Mouse (Mus musculus): ENCODE results near the gene 1110032A03Rik. TPM values are rescaled to one million over a fixed set of nuclear protein-coding genes. Genes with fewer than 3 reads are reported as not detected.

Gene 1110032A03Rik
- total and polyA plus RNA-seq, 2 experiments: 41.1 to 58.8 TPM

- no peak for TF ChIP-seq POLR2A (IDR thresholded peaks at IDR 0.05; ENCODE audit: extremely low read depth, insufficient read depth, low read length)
- TF ChIP-seq CTCF (IDR thresholded peaks at IDR 0.05; ENCODE audit: low read depth, low read length): no peak
- Histone ChIP-seq H3K27ac (replicated peaks; ENCODE audit: insufficient read depth, low read depth, low read length) (no peak overlapping the region), H3K36me3 (ENCODE audit: control insufficient read depth, insufficient read depth, low read length) (no peaks in the 10 kb centered on the region), H3K27me3 (ENCODE audit: control insufficient read depth, insufficient read depth, low read length) (no peaks in the 10 kb centered on the region), H3K79me2 (ENCODE audit: control insufficient read depth, insufficient read depth, low read length) (no peaks in the 10 kb centered on the region), H3K9ac (ENCODE audit: low read depth, low read length) (no peak overlapping the region), H3K4me3 (ENCODE audit: insufficient read depth, low read depth, low read length) (no peak overlapping the region), H3K4me1 (ENCODE audit: control insufficient read depth, insufficient read depth, low read length) (peaks cover 8% of the 10 kb centered on the region)
- DNase-seq (ENCODE audit: extremely low read depth, low read depth, low spot score): no peak
- WGBS: 77% methylated on average over 8 of the region's 8 CpGs
Observed at GRCm38 (mm10) chr9:50722451-50722911, 52.8 kb downstream of the 1110032A03Rik start.

GRCm38 (mm10) chr9:50721061-50721460, 54.3 kb downstream of the 1110032A03Rik start:
- no peak for DNase-seq (ENCODE audit: extremely low read depth, low read depth, low spot score)
- WGBS: 64% methylated on average over 12 of the region's 12 CpGs
- Histone ChIP-seq H3K4me3 (ENCODE audit: insufficient read depth, low read depth, low read length) (no peak overlapping the region), H3K79me2 (ENCODE audit: control insufficient read depth, insufficient read depth, low read length) (no peaks in the 10 kb centered on the region), H3K27ac (replicated peaks; ENCODE audit: insufficient read depth, low read depth, low read length) (no peak overlapping the region), H3K36me3 (ENCODE audit: control insufficient read depth, insufficient read depth, low read length) (no peaks in the 10 kb centered on the region), H3K27me3 (ENCODE audit: control insufficient read depth, insufficient read depth, low read length) (no peaks in the 10 kb centered on the region), H3K9ac (ENCODE audit: low read depth, low read length) (no peak overlapping the region), H3K4me1 (ENCODE audit: control insufficient read depth, insufficient read depth, low read length) (peaks cover 8% of the 10 kb centered on the region)
- TF ChIP-seq CTCF (IDR thresholded peaks at IDR 0.05; ENCODE audit: low read depth, low read length): no peak
- TF ChIP-seq POLR2A (IDR thresholded peaks at IDR 0.05; ENCODE audit: extremely low read depth, insufficient read depth, low read length): no peak

- 80% methylated on average over 4 of the region's 4 CpGs for WGBS
- Histone ChIP-seq H3K36me3 (ENCODE audit: control insufficient read depth, insufficient read depth, low read length) (no peaks in the 10 kb centered on the region), H3K27me3 (ENCODE audit: control insufficient read depth, insufficient read depth, low read length) (no peaks in the 10 kb centered on the region), H3K9ac (ENCODE audit: low read depth, low read length) (no peak overlapping the region), H3K79me2 (ENCODE audit: control insufficient read depth, insufficient read depth, low read length) (no peaks in the 10 kb centered on the region), H3K4me1 (ENCODE audit: control insufficient read depth, insufficient read depth, low read length) (peaks cover 5% of the 10 kb centered on the region), H3K4me3 (ENCODE audit: insufficient read depth, low read depth, low read length) (no peak overlapping the region), H3K27ac (replicated peaks; ENCODE audit: insufficient read depth, low read depth, low read length) (no peak overlapping the region)
- no peak for DNase-seq (ENCODE audit: extremely low read depth, low read depth, low spot score)
- no peak for TF ChIP-seq CTCF (IDR thresholded peaks at IDR 0.05; ENCODE audit: low read depth, low read length)
- no peak for TF ChIP-seq POLR2A (IDR thresholded peaks at IDR 0.05; ENCODE audit: extremely low read depth, insufficient read depth, low read length)
Observed at GRCm38 (mm10) chr9:50718878-50719277, 56.4 kb downstream of the 1110032A03Rik start.

GRCm38 (mm10) chr9:50714188-50714587, 61.1 kb downstream of the 1110032A03Rik start:
- DNase-seq (ENCODE audit: extremely low read depth, low read depth, low spot score): no peak

More at GRCm38 (mm10) chr9:50714188-50714587, 61.1 kb downstream of the 1110032A03Rik start:
- no peaks in the 10 kb centered on the region for H3K27me3 ChIP-seq (ENCODE audit: control insufficient read depth, insufficient read depth, low read length)
- no peak for TF ChIP-seq POLR2A (IDR thresholded peaks at IDR 0.05; ENCODE audit: extremely low read depth, insufficient read depth, low read length)
- TF ChIP-seq CTCF (IDR thresholded peaks at IDR 0.05; ENCODE audit: low read depth, low read length): no peak
- H3K27ac ChIP-seq (replicated peaks; ENCODE audit: insufficient read depth, low read depth, low read length): no peak overlapping the region
- H3K4me1 ChIP-seq (ENCODE audit: control insufficient read depth, insufficient read depth, low read length): no peaks in the 10 kb centered on the region
- H3K79me2 ChIP-seq (ENCODE audit: control insufficient read depth, insufficient read depth, low read length): no peaks in the 10 kb centered on the region
- H3K9ac ChIP-seq (ENCODE audit: low read depth, low read length): no peak overlapping the region
- 51% methylated on average over 4 of the region's 4 CpGs for WGBS
- no peaks in the 10 kb centered on the region for H3K36me3 ChIP-seq (ENCODE audit: control insufficient read depth, insufficient read depth, low read length)
- H3K4me3 ChIP-seq (ENCODE audit: insufficient read depth, low read depth, low read length): no peak overlapping the region

Other genes with a start within 250 kb of the 1110032A03Rik start
- 82.9 and 103 TPM in 2 replicates for gene Pts, start 246.8 kb downstream of the 1110032A03Rik start, total RNA-seq (2014; rRNA removed)
- gene Pts, start 246.8 kb downstream of the 1110032A03Rik start, polyA plus RNA-seq (2012; rRNA removed): 25.5 and 34.4 TPM in 2 replicates
- gene Il18, start 220.7 kb downstream of the 1110032A03Rik start, total RNA-seq (2014; rRNA removed): 27.1 and 32.8 TPM in 2 replicates
- 11.1 and 15.4 TPM in 2 replicates for gene Il18, start 220.7 kb downstream of the 1110032A03Rik start, polyA plus RNA-seq (2012; rRNA removed)
- gene Bco2, start 220.3 kb downstream of the 1110032A03Rik start, total RNA-seq (2014; rRNA removed): 18.7 and 24.3 TPM in 2 replicates
- gene Bco2, start 220.3 kb downstream of the 1110032A03Rik start, polyA plus RNA-seq (2012; rRNA removed): 6.0 and 8.8 TPM in 2 replicates
- gene Tex12, start 214.2 kb downstream of the 1110032A03Rik start, total RNA-seq (2014; rRNA removed): 0.20 and 0.55 TPM in 2 replicates
- 0.16 TPM in 1 of 2 replicates, not detected in the other for gene Tex12, start 214.2 kb downstream of the 1110032A03Rik start, polyA plus RNA-seq (2012; rRNA removed)
- 339 and 354 TPM in 2 replicates for gene Sdhd, start 171.7 kb downstream of the 1110032A03Rik start, total RNA-seq (2014; rRNA removed)
- gene Sdhd, start 171.7 kb downstream of the 1110032A03Rik start, polyA plus RNA-seq (2012; rRNA removed): 363 and 441 TPM in 2 replicates
- 179 and 215 TPM in 2 replicates for gene Timm8b, start 171.6 kb downstream of the 1110032A03Rik start, total RNA-seq (2014; rRNA removed)
- gene Timm8b, start 171.6 kb downstream of the 1110032A03Rik start, polyA plus RNA-seq (2012; rRNA removed): 63.0 and 81.3 TPM in 2 replicates
- 0.74 and 1.0 TPM in 2 replicates for gene Pih1d2, start 158.2 kb downstream of the 1110032A03Rik start, total RNA-seq (2014; rRNA removed)
- gene Pih1d2, start 158.2 kb downstream of the 1110032A03Rik start, polyA plus RNA-seq (2012; rRNA removed): 0.24 and 0.47 TPM in 2 replicates
- gene Nkapd1, start 158.1 kb downstream of the 1110032A03Rik start, total RNA-seq (2014; rRNA removed): 4.0 and 5.8 TPM in 2 replicates
- 2.6 and 2.8 TPM in 2 replicates for gene Nkapd1, start 158.1 kb downstream of the 1110032A03Rik start, polyA plus RNA-seq (2012; rRNA removed)
- 39.5 and 41.1 TPM in 2 replicates for gene Dlat, start 115.7 kb downstream of the 1110032A03Rik start, total RNA-seq (2014; rRNA removed)
- 20.9 and 25.5 TPM in 2 replicates for gene Dlat, start 115.7 kb downstream of the 1110032A03Rik start, polyA plus RNA-seq (2012; rRNA removed)
- 20.3 and 22.8 TPM in 2 replicates for gene Dixdc1, start 36.0 kb downstream of the 1110032A03Rik start, total RNA-seq (2014; rRNA removed)
- 3.7 and 4.6 TPM in 2 replicates for gene Dixdc1, start 36.0 kb downstream of the 1110032A03Rik start, polyA plus RNA-seq (2012; rRNA removed)
- gene 2310030G06Rik, start 29.0 kb downstream of the 1110032A03Rik start, total RNA-seq (2014; rRNA removed): 14.9 and 15.7 TPM in 2 replicates
- gene 2310030G06Rik, start 29.0 kb downstream of the 1110032A03Rik start, polyA plus RNA-seq (2012; rRNA removed): 13.9 and 14.9 TPM in 2 replicates
- gene Cryab, start 24.2 kb downstream of the 1110032A03Rik start, total RNA-seq (2014; rRNA removed): 1.3 and 2.4 TPM in 2 replicates
- 5.5 and 6.6 TPM in 2 replicates for gene Cryab, start 24.2 kb downstream of the 1110032A03Rik start, polyA plus RNA-seq (2012; rRNA removed)
- gene Hspb2, start 23.2 kb downstream of the 1110032A03Rik start, total RNA-seq (2014; rRNA removed): 0.55 TPM in 1 of 2 replicates, not detected in the other
- gene Hspb2, start 23.2 kb downstream of the 1110032A03Rik start, polyA plus RNA-seq (2012; rRNA removed): 0.88 and 1.1 TPM in 2 replicates
- gene Fdxacb1, start 7.3 kb downstream of the 1110032A03Rik start, total RNA-seq (2014; rRNA removed): 4.2 and 4.7 TPM in 2 replicates
- gene Fdxacb1, start 7.3 kb downstream of the 1110032A03Rik start, polyA plus RNA-seq (2012; rRNA removed): 2.5 and 2.6 TPM in 2 replicates
- 16.0 and 16.2 TPM in 2 replicates for gene Alg9, start 501 bp downstream of the 1110032A03Rik start, total RNA-seq (2014; rRNA removed)
- 14.7 and 16.3 TPM in 2 replicates for gene Alg9, start 501 bp downstream of the 1110032A03Rik start, polyA plus RNA-seq (2012; rRNA removed)
- gene Ppp2r1b, start 69.8 kb upstream of the 1110032A03Rik start, total RNA-seq (2014; rRNA removed): 10.3 and 10.8 TPM in 2 replicates
- 5.2 and 6.5 TPM in 2 replicates for gene Ppp2r1b, start 69.8 kb upstream of the 1110032A03Rik start, polyA plus RNA-seq (2012; rRNA removed)
- gene Sik2, start 233.6 kb upstream of the 1110032A03Rik start, total RNA-seq (2014; rRNA removed): 8.5 and 8.7 TPM in 2 replicates
- 6.3 and 6.4 TPM in 2 replicates for gene Sik2, start 233.6 kb upstream of the 1110032A03Rik start, polyA plus RNA-seq (2012; rRNA removed)

Data from liver, adult 2 months (tissue).